Comparison of ENCODE assay signal across 8 mouse cellular contexts in genomic region chr9:96196636-96197181, GRCm38 (mm10). TPM values are rescaled to one million over a fixed set of nuclear protein-coding genes. Genes with fewer than 3 reads are reported as not detected.
DNase-seq lines count a peak whose midpoint lies in the region; ATAC-seq and TF ChIP-seq lines count a peak whose summit lies in the region.

No protein-coding gene starts in this region.

- DNase-seq in 3134 (ENCODE audit: extremely low read depth, insufficient read length, low spot score) (peak; percentile 71), liver (peak; percentile 45)
- peak; percentile 31 to 38 for DNase-seq in adrenal gland, adult 18-20 months (ENCODE audit: low spot score in 2 of 2)
- peak; percentile 63 for DNase-seq in embryo, embryonic 9.5 days (ENCODE audit: extremely low spot score)
- DNase-seq in gastrocnemius, postnatal 4 days (ENCODE audit: low spot score in 2 of 2) = peak; percentile 19 to 41
- peak; percentile 28 for DNase-seq in kidney, adult 11 months
- peak; percentile 53 for DNase-seq in midbrain, postnatal 0 days (ENCODE audit: low spot score)

- peak overlapping the region; percentile 63 for H3K9ac ChIP-seq in midbrain, postnatal 0 days (replicated peaks; ENCODE audit: low read length, poor library complexity, severe bottlenecking)
- H3K9ac ChIP-seq in stomach, embryonic 14.5 days (replicated peaks; ENCODE audit: low read depth, low read length) = peak overlapping the region; percentile 72

- H3K4me3 ChIP-seq in midbrain, postnatal 0 days (ENCODE audit: low read depth, low read length) = peak overlapping the region; percentile 87
- H3K4me3 ChIP-seq in stomach, embryonic 14.5 days (ENCODE audit: low read depth, low read length) = peak overlapping the region; percentile 80

- ATAC-seq in midbrain, postnatal 0 days (ENCODE audit: low FRiP score) = no peak; the same call in 1 of the 2 replicates
- no peak; the same call in 1 of the 2 replicates for ATAC-seq in stomach, embryonic 14.5 days (ENCODE audit: insufficient number of reproducible peaks, insufficient read depth, low FRiP score, low read depth)

- H3K4me2 ChIP-seq in midbrain, postnatal 0 days (ENCODE audit: low read depth, low read length, poor library complexity, severe bottlenecking) = peak overlapping the region; percentile 97
- H3K4me2 ChIP-seq in stomach, embryonic 14.5 days (replicated peaks; ENCODE audit: low read depth, low read length) = peak overlapping the region; percentile 86

- peak; percentile 60 for TF ChIP-seq CTCF in midbrain, postnatal 0 days (IDR thresholded peaks at IDR 0.05)

- under 1% methylated on average over 20 of the region's 20 CpGs for WGBS in midbrain, postnatal 0 days
- under 1% methylated on average over 20 of the region's 20 CpGs for WGBS in stomach, embryonic 14.5 days

- no peaks in the 10 kb centered on the region for H3K9me3 ChIP-seq in midbrain, postnatal 0 days (ENCODE audit: low read length)
- H3K9me3 ChIP-seq in stomach, embryonic 14.5 days (ENCODE audit: control insufficient read depth, low read depth, low read length) = no peaks in the 10 kb centered on the region

- 0 out of 2 replicates have a peak overlapping the region, but pooled peaks have one; percentile 43 for H3K27ac ChIP-seq in midbrain, postnatal 0 days (ENCODE audit: low read depth, low read length)
- peak overlapping the region; percentile 92 for H3K27ac ChIP-seq in stomach, embryonic 14.5 days (ENCODE audit: low read length)

- no peaks in the 10 kb centered on the region for H3K27me3 ChIP-seq in midbrain, postnatal 0 days (ENCODE audit: insufficient read depth, low read length)
- H3K27me3 ChIP-seq in stomach, embryonic 14.5 days (ENCODE audit: control insufficient read depth, insufficient read depth, low read length) = no peaks in the 10 kb centered on the region

- no peaks in the 10 kb centered on the region for H3K36me3 ChIP-seq in midbrain, postnatal 0 days (ENCODE audit: insufficient read depth, low read length)
- H3K36me3 ChIP-seq in stomach, embryonic 14.5 days (ENCODE audit: control insufficient read depth, insufficient read depth, low read length) = no peaks in the 10 kb centered on the region

- peaks cover 2% of the 10 kb centered on the region; the same call in 1 of the 2 replicates for H3K4me1 ChIP-seq in midbrain, postnatal 0 days (ENCODE audit: insufficient read depth, low read length)
- peaks cover 7% of the 10 kb centered on the region; the same call in 1 of the 2 replicates for H3K4me1 ChIP-seq in stomach, embryonic 14.5 days (ENCODE audit: control insufficient read depth, insufficient read depth, low read length)

RNA-seq across cellular contexts. Expression of gene Tfdp2, which starts 0.6 kb away (rescaled TPM):
- total RNA-seq in adrenal gland, adult 18-20 months (2021) = 10 to 100 TPM; 45.7 to 60.1 TPM
- 10 to 100 TPM; 51.5 to 70.1 TPM for total RNA-seq in gastrocnemius, postnatal 4 days (2021)
- 14.0 and 15.7 TPM in 2 replicates for total RNA-seq in midbrain, postnatal 0 days (2014; rRNA removed)
- 12.4 and 13.5 TPM in 2 replicates for polyA plus RNA-seq in midbrain, postnatal 0 days (2015; fragmentation: Nextera tagmentation; extraction: Ambion mirVana)
- 60.4 and 61.9 TPM in 2 replicates for polyA plus RNA-seq in stomach, embryonic 14.5 days (2014; fragmentation: Nextera tagmentation; extraction: Ambion mirVana)
